Mouse (Mus musculus) limb, embryonic 14.5 days (tissue): ENCODE measurements around the gene Rnf222. TPM values are rescaled to one million over a fixed set of nuclear protein-coding genes. Genes with fewer than 3 reads are reported as not detected.

Experiments used
- ATAC-seq: fragments of 200-750 bp; cut with Nextera tagmentation; 2 replicates; pipeline ENCODE4 v1.8.0; 2017; ENCODE audit warnings: low read depth, moderate number of reproducible peaks, moderate TSS enrichment; ENCODE audit not compliant: low FRiP score
- DNase-seq: peaks from one replicate; pipeline ENCODE4 v3.0.0-alpha.2; 2015; ENCODE audit warnings: low spot score
- H3K27ac ChIP-seq: fragments of 300-500 bp; sonication (generic); replicated peaks from 2 replicates; pipeline ENCODE4 v1.5.1; 2014; ENCODE audit warnings: low read depth, mild to moderate bottlenecking, low read length, moderate library complexity, mixed read lengths
- H3K27me3 ChIP-seq: fragments of 300-500 bp; sonication (generic); 2 replicates; pipeline ENCODE4 v1.6.1; 2014; ENCODE audit warnings: low read length, mixed read lengths; ENCODE audit not compliant: control insufficient read depth, insufficient read depth
- H3K36me3 ChIP-seq: fragments of 300-500 bp; sonication (generic); 2 replicates; pipeline ENCODE4 v1.6.1; 2014; ENCODE audit warnings: mild to moderate bottlenecking, low read length, moderate library complexity, mixed read lengths; ENCODE audit not compliant: control insufficient read depth, insufficient read depth
- H3K4me1 ChIP-seq: fragments of 300-500 bp; sonication (generic); 2 replicates; pipeline ENCODE4 v1.6.1; 2014; ENCODE audit warnings: antibody characterized with exemption, low read length, mixed read lengths; ENCODE audit not compliant: control insufficient read depth, insufficient read depth
- H3K4me2 ChIP-seq: fragments of 300-500 bp; sonication (generic); replicated peaks from 2 replicates; pipeline ENCODE4 v1.6.1; 2014; ENCODE audit warnings: low read depth, mild to moderate bottlenecking, low read length, moderate library complexity; ENCODE audit not compliant: severe bottlenecking
- H3K4me3 ChIP-seq: fragments of 300-500 bp; sonication (generic); replicated peaks from 2 replicates; pipeline ENCODE4 v1.5.1; 2014; ENCODE audit warnings: low read length
- H3K9ac ChIP-seq: fragments of 300-500 bp; sonication (generic); 2 replicates; pipeline ENCODE4 v1.6.1; 2014; ENCODE audit warnings: mild to moderate bottlenecking, low read depth, low read length, moderate library complexity; ENCODE audit not compliant: severe bottlenecking
- H3K9me3 ChIP-seq: fragments of 300-500 bp; sonication (generic); 2 replicates; pipeline ENCODE4 v1.6.1; 2016; ENCODE audit warnings: low read length; ENCODE audit not compliant: control insufficient read depth
- POLR2A ChIP-seq: fragments of 200-500 bp; IDR thresholded peaks from 2 replicates; pipeline ENCODE4 v1.8.0; 2012; ENCODE audit warnings: inconsistent platforms, mild to moderate bottlenecking, moderate library complexity, borderline replicate concordance; ENCODE audit not compliant: insufficient read depth, insufficient read length; ENCODE audit errors: extremely low read depth
- WGBS: fragments of 180-500 bp; shearing (Covaris S2); extraction: QIAGEN DNeasy Blood & Tissue Kit; methylation state at CpG from one replicate; pipeline ENCODE4 v1.1.7; 2014; 5-methylcytosine and 5-hydroxymethylcytosine counted together
- polyA plus RNA-seq, 2 experiments: library from polyadenylated mRNA; depleted of rRNA in 1 of 2; stranded (reverse) in 1 of 2; unstranded in 1 of 2; fragments of >200 nt; fragmentation: Nextera tagmentation in 1 of 2; extraction: Ambion mirVana in 1 of 2; gene quantifications; 2 replicates each; pipeline versions ENCODE4 v1.2.1 to v1.2.3; 2012 to 2014

Gene Rnf222
- polyA plus RNA-seq, 2 experiments, result 0.45 to 0.89 TPM

DNA sequence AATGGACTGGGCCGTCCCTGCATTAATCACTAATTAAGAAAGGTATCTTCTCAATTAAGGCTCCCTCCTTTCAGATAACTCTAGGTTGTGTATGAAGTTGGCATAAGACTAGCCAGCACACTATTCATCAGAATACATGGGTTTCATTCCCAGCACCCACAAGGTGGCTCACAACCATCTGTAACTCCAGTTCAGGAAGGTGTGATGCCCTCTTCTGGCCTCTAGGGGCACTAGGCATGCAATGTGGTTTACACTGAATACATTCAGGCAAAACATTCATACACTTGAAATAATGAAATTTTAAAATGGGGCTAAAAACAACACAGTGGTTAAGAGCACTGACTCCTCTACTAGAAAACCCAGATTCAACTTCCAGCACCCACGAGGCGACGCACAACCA is 8.8 kb downstream of the Rnf222 start:
- H3K36me3 ChIP-seq, result no peaks in the 10 kb centered on the region

DNA sequence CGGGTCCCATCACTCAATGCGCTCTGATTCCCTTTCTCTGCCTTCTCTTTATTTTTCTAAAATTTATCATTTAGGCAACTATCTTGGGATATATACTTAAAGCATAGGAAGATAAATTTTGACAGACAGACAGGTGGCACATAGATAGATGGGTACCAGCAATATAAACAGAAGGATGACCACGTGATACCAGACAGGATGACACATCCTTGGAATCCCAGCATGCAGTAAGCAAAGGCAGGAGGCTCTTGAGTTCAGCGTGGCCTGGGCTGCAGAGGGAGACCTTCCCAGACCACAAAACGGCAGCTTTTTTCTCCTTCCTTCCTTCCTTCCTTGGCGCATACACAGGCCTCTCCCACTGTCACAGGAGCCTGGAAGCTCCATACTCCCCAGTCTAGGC is 9.5 kb downstream of the Rnf222 start:
- H3K27me3 ChIP-seq, result no peaks in the 10 kb centered on the region
- no peak overlapping the region for H3K27ac ChIP-seq
- no peaks in the 10 kb centered on the region for H3K9me3 ChIP-seq
- H3K4me2 ChIP-seq, result no peak overlapping the region
- H3K36me3 ChIP-seq, result peaks cover 3% of the 10 kb centered on the region; the same call in 1 of the 2 replicates
- WGBS, result 75% methylated on average over 6 of the region's 6 CpGs
- H3K9ac ChIP-seq, result no peak overlapping the region
- no peak overlapping the region for H3K4me3 ChIP-seq
- peaks cover 3% of the 10 kb centered on the region; the same call in 1 of the 2 replicates for H3K4me1 ChIP-seq
- DNase-seq, result no peak
- no peak for ATAC-seq
- TF ChIP-seq POLR2A, result no peak

More for the DNA sequence above, 8.8 kb downstream of the Rnf222 start:
- no peak overlapping the region for H3K4me3 ChIP-seq
- ATAC-seq (no peak), DNase-seq (no peak)
- no peak overlapping the region for H3K4me2 ChIP-seq
- 53% methylated on average over 4 of the region's 4 CpGs for WGBS
- H3K27me3 ChIP-seq, result no peaks in the 10 kb centered on the region
- TF ChIP-seq POLR2A, result no peak
- H3K9ac ChIP-seq, result no peak overlapping the region
- H3K27ac ChIP-seq, result no peak overlapping the region
- H3K9me3 ChIP-seq, result no peaks in the 10 kb centered on the region
- no peaks in the 10 kb centered on the region for H3K4me1 ChIP-seq

DNA sequence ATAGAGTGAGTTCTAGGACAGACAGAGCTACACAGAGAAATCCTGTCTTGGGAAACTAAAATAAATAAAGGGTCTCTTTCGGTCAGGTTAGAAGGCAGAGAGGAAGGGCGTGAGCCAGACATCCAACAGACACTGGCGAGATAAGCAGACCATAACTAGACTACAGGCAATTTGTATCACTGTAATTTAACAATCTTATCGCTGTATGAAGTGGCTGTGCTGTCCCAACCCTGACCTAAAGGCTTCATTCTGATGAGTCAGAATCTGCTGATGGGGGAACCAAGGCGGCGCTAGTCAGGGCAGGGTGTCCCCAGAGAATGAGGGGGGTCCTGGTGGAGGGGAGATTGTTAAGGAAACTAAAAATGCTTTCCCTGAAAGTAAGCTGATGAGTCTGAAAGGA is 10.4 kb downstream of the Rnf222 start:
- Histone ChIP-seq H3K27ac (no peak overlapping the region), H3K4me2 (no peak overlapping the region), H3K4me3 (no peak overlapping the region), H3K36me3 (peaks cover 13% of the 10 kb centered on the region), H3K9me3 (no peaks in the 10 kb centered on the region), H3K9ac (no peak overlapping the region), H3K4me1 (peaks cover 4% of the 10 kb centered on the region; the same call in 1 of the 2 replicates), H3K27me3 (no peaks in the 10 kb centered on the region)
- DNase-seq, result no peak
- 89% methylated on average over 6 of the region's 6 CpGs for WGBS
- no peak for ATAC-seq
- TF ChIP-seq POLR2A, result no peak

DNA sequence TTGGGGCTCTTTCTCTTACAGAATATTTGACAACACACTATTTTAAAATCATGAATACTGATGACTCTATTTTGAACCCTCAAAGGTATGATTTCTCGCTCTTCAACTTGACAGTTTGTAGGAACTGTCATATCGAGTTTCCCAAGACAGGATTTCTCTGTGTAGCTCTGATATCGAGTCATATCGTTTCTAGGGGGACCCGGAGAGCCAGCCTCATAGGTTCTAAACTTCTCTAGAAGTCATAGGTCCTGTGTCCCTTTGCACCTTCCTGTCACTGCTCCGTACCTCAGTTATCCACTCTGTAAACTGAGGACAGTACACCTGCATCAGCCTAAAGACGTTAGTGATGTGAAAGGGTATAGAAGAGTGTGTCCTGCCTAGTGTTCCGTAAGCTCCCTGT is 11.5 kb downstream of the Rnf222 start:
- TF ChIP-seq POLR2A, result no peak
- WGBS, result 83% methylated on average over 8 of the region's 8 CpGs
- Histone ChIP-seq H3K27ac (no peak overlapping the region), H3K36me3 (peaks cover 23% of the 10 kb centered on the region), H3K4me1 (peaks cover 4% of the 10 kb centered on the region; the same call in 1 of the 2 replicates), H3K4me2 (no peak overlapping the region), H3K9me3 (no peaks in the 10 kb centered on the region), H3K9ac (no peak overlapping the region), H3K4me3 (no peak overlapping the region), H3K27me3 (no peaks in the 10 kb centered on the region)
- DNase-seq (no peak), ATAC-seq (no peak)

DNA sequence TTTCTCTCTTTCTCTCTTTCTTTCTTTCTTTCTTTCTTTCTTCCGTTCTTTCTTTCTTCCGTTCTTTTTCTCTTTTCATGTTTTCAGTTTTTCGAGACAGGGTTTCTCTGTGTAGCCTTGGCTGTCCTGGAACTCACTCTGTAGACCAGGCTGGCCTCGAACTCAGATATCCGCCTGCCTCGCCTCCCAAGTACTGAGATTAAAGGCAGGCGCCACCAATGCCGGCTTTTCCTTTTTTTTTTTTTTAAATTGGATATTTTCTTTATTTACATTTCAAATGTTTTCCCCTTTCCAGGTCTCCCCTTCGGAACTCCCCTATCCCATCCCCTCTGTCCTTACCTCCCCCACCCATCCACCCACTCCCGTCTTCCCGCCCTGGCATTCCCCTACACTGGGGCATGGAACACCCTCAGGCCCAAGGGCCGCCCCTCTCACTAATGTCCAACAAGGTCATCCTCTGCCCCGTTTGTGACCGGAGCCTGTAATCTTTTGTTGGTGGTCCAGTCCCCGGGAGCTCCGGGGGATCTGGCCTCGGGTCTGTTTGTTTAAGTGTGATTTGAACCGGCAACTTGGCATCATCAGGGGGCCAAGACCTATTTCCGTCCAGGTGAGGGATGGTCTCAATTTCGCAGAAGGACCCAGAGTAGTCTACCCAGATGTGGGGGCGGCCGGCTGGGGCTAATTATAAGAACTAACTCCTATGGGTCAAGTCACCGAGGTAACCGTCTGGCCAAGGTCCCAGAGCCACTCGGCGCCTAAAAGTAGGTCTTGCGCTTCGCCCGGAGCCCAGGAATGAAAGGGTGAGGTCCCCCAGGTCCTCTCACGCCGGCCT is 12.4 kb downstream of the Rnf222 start:
- H3K9me3 ChIP-seq, result no peaks in the 10 kb centered on the region
- H3K27me3 ChIP-seq, result no peaks in the 10 kb centered on the region
- TF ChIP-seq POLR2A, result no peak
- H3K36me3 ChIP-seq, result peaks cover 32% of the 10 kb centered on the region
- ATAC-seq (no peak; the same call in 1 of the 2 replicates), DNase-seq (no peak)
- H3K27ac ChIP-seq, result no peak overlapping the region
- 27% methylated on average over 31 of the region's 31 CpGs for WGBS
- peak overlapping the region; percentile 93 for H3K9ac ChIP-seq
- peak overlapping the region; percentile 76 for H3K4me2 ChIP-seq
- peak overlapping the region; percentile 73 for H3K4me3 ChIP-seq
- H3K4me1 ChIP-seq, result peaks cover 4% of the 10 kb centered on the region; the same call in 1 of the 2 replicates
